Mouse (Mus musculus): ENCODE measurements around the gene Tmem206.
A peak's percentile ranks its signal among the peaks of the same experiment; 100 is the strongest.

The Tmem206 gene

DNA sequence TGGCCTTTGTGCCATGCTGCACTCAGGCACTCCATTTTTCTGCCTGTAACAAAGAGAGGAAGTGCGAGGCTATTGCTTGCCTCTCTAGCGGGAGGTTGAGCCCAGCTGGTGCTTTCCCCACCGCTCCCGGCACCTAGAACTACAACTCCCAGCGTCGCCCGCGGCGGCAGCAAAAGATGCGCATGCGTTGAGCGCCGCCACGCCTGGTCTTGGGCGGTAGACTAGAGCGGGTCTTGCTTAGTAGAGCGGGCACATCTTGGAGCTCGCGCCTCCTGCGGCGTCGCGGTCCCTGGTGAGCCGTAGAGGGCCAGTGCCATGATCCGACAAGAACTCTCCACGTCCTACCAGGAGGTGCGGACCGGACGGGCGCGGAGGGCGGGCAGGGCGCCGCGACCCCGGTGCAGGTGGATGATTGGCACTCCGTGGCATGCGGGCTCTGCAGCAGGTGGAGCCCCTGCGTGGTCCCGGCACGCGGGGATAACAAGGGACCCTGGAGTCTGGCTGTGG is at the start of gene Tmem206:
Tmem206 (plus strand) TSS at position 187 of the 507 bp plus-strand sequence.
- peak; percentile 95 to 97 for DNase-seq

- DNase-seq = no peak
Measured at GRCm38 (mm10) chr1:191276181-191276580, 49.5 kb upstream of the Tmem206 start.

- DNase-seq = no peak
Measured at GRCm38 (mm10) chr1:191277549-191278059, 48.1 kb upstream of the Tmem206 start.

DNA sequence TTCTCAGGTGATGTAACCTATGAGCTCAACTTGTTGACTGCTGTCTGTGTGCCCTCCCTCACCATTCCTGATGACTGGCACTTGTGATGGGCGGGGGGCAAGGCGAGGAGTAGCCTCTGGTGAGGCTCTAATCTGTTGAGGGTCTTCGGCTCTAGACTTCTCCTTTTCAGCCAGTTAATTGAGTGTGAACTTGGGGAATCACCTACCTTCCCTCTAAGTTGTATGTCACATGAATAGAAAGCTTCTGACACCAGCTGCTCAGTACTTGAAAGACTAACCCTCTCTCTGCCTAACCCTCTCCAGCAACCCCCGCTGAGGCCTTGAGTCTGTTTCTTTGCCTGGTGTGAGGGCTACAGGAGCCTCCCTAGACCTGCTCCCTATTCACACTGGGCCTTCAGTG is 47.4 kb upstream of the Tmem206 start:
- no peak for DNase-seq

GRCm38 (mm10) chr1:191281171-191281570 is 44.5 kb upstream of the Tmem206 start:
- DNase-seq = no peak

DNA sequence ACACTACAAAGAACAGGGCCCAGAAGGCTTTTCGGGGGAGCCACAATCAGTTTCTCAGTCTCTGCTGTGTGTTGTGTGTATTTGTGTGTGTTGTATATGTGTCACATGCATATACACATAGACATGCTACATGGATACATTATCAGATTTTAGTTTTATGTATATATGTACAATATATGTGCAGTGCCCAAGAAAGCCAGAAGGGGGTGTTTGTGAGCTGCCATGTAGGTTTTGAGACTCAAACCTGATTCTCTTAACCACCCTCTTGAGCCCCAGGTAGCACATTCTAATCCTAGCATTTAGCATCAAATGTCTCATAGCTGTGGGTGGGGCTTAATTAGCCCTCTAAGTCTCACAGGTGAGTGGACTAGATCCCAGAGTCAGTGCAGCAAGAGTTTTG is 43.4 kb upstream of the Tmem206 start:
- no peak for DNase-seq

DNA sequence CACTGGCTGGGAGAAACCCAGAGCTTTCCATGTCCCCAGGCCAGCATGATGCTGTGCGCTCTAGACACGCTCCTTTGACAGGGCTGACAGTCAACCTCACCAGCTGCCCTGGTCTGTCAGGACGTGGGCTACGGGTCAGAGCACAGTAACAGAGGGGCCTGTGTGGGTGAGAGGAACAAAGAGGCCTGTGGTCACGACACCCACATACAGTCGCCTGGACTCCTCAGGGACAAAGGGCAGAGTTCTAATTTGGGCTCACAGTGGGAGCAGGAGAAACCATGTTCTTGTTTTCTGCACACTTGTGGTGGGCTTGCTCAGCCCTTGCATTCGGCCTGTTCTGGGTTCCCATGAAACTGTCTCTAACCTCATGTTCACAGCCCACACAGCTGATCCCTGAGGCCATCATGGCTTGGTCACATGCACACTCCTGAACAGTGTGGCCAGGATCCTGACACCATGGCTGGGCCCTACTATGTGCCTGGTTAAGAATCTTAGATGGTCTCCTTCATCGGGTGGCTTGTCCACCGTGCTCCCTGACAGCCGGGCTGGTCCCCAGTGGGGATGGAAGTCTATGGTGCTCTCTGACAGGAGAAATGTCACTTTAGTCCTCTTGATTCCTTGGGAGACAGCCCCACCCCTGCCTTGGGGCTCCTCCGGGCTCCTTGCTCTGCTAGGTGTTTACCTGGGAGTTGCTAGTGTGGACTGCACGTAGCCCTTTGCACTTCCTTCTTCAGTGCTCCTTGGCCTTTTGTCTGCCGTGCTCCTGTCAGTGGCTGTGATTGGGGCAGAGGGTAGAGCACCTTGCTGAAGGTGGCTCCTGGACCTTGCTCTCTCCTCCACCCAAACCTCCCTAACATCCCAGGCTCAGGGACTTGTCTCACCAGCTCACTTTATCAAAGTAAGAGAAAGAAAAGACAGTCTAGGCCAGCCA is 42.3 kb upstream of the Tmem206 start:
- DNase-seq = no peak

GRCm38 (mm10) chr1:191284502-191284901 is 41.2 kb upstream of the Tmem206 start:
- no peak for DNase-seq

GRCm38 (mm10) chr1:191288762-191289161 is 37.0 kb upstream of the Tmem206 start:
- no peak for DNase-seq

GRCm38 (mm10) chr1:191292348-191292747 is 33.4 kb upstream of the Tmem206 start:
- peak; percentile 58 to 62 for DNase-seq

DNA sequence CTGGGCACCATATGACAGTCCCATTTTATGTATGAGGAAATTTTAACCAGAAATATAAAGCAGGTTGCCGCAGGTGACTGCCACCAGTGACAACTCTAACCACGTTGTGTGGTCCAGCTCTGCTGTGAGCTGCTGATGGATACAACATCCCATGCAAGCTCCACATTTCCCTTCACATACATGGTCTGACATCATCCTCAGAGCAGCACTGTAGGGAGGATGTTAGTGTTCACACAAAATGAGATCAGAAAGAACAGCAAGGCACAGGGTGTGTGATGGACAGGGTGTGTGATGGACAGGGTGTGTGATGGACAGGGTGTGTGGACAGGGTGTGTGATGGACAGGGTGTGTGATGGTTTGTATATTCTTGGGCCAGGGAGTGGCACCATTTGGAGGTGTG is 32.7 kb upstream of the Tmem206 start:
- DNase-seq = no peak

GRCm38 (mm10) chr1:191293996-191294795 is 31.5 kb upstream of the Tmem206 start:
- DNase-seq = no peak

DNA sequence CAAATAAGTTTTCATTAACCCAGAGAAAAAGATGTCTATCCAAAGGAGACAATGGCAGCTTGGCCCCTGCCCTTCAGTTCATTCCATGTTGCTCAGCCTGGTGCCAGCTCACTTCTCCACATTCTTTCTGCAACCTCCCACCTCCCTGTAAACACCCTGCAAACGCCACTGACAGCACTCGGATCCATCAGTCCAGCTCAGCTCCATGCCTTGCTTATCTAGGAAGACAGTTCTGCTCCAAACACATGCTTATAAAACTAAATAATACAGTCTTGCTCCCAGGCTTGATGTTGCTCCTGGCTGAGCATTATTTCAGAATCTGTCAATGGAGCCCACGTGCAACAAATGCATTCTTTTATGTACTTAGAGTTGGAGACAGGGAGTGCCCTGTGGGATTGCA is 29.9 kb upstream of the Tmem206 start:
- DNase-seq = no peak

DNA sequence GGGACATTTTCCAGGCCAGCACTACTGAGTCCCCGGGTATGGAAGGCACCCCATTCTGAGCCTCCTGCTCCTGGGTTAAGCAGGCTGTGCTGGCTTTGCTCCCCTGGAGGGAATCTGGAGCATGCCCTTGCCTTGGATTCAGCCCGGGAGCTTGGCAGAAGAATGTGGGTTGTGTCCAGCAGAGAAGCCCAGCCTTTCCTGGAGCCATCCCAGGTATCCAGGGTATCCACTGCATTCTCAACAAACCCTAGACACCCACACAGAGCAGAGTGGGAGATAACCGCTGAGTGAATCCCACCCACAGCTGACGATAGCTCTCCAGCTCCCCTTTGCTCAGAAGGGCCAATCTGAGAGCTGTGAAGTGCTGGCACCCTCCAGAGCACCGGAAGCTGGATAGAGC is 29.3 kb upstream of the Tmem206 start:
- DNase-seq = peak; percentile 31 to 38

DNA sequence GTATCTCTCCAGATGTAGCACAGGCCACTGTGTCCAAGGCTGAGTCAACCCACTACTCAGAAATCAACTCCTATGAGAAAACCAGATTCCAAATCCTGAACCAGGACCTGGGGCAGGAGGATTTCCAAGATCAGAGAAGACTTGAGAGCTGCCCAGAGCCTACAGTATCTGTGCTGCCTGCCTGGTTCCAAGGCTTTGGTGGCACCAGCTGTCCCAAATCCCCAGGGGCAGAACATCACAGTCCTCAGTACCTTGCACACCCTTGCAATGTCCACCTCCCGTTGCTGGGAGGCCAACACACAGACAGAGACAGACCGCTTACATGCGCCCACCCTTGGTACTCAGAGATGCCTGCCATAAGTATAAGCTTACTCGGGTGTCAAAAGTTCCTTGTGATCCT is 27.4 kb upstream of the Tmem206 start:
- no peak for DNase-seq

- peak in 1 of 2 experiments; percentile 36 for DNase-seq
Measured at GRCm38 (mm10) chr1:191299215-191299942, 26.3 kb upstream of the Tmem206 start.

DNA sequence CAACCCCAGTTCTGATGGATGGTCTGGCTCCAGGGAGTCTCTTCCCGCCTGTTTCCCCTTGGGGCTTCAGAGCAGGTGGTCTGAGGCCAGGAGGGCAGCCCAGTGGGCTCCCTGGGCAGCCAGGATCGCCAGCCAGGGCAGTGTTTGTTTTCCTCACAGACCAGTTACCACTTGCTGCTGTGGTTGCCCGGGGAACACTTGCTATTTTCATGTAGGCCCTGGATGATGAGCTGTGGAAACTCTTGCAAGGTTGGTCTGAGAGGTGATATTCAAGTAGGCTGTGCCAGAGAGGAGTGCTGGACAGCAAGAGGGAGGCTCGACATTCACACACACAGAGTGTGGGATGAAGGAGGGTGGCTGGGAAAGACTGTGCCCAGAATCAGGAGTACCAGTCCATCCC is 23.8 kb upstream of the Tmem206 start:
- no peak for DNase-seq

DNA sequence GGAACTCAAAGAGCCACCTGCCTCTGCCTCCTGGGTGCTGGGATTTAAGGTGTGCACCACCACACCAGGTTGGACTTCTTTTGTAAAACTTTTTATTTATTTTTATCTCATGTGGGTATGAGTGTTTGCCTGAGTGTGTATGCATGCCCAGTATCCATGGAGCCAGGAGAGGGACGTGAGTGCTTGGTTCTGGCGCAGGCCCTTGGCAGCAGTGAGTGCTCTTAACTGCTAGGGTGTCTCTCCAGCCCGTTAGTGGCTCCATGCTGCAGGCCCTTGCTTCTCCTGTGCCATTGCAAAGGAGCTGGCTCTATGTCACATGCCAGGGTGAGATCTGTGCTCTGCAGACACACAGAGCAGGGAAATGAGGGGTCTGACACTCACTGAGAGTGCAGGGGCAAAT is 22.0 kb upstream of the Tmem206 start:
- no peak for DNase-seq

DNA sequence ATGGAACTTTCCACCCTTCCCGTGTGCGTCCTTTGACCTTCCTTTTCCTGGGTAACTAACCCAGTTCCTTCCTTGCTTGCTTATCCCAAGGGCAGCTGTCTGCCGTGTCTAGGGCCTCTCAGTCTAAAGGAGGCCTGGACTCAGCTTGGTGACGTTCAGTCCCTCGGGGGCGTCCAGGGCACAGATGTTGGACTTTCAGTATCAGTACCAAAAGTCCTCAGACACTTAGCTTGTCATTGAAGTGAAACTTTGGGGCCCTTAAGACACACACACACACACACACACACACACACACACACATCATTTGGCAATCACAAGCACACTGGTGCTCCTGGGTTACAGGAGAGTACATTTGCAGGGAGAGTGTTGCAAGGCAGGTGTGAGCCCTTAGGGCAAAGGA is 21.5 kb upstream of the Tmem206 start:
- no peak for DNase-seq

- DNase-seq = no peak
Measured at GRCm38 (mm10) chr1:191305610-191306009, 20.1 kb upstream of the Tmem206 start.

DNA sequence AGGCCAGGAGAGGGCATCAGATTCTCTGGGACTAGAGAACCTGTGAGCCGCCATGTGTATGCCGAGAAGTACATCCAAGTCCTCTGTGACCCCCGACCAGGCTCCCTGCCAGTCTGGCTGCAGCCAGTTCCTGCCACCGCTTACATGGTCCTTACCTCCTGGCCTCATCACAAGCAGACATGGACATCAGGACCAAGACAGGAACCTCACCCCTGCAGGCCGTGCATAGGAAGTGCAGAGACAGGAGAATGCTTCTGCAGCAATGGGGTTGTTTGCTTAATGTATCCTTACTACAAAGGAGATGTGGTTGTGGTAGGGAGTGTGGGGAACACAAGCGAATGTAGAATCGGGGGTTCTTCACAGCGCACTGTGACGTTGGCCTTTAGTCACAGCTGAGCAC is 19.4 kb upstream of the Tmem206 start:
- no peak for DNase-seq

DNA sequence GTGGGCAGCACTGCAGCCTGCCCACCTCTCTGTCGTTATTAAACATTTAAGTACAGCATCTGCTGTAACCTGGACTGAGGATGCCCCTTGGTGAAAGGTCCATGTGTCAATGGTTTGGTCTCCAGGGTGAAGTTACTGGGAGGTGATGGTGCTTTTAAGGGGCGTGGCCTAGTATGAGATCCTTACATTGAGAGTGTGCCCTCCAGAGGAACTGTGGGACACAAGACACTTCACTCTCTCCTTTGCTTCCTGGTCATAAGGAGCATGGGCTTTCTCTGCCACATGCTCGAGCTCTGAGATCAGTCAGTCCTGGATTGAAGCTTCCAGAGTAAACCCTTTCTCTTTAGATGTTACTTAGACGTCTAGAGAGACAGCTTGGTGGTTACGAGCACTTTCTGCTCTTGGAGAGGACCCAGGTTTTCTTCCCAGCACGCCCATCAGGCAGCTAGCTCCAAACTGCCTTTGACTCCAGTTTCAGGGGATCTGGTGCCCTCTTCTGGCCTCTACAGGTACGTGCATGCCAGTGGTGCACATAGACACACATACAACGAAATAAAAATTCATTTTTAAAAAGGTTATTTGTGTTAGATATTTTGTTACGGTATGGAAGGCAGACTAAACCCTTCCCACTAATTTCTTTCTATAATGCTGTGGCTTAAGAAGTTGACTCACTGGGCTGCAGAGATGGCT is 17.8 kb upstream of the Tmem206 start:
- no peak for DNase-seq

Data from cerebellum, adult 18-20 months (tissue).